Mouse (Mus musculus): Measurements from ENCODE around the gene H2-Oa. TPM values are rescaled to one million over a fixed set of nuclear protein-coding genes. Genes with fewer than 3 reads are reported as not detected.

Gene H2-Oa
- total RNA-seq, 2 experiments from 2014 or later = not detected

- peak; percentile 99 for DNase-seq
Measured at GRCm38 (mm10) chr17:34101604-34102032, 9.5 kb downstream of the H2-Oa start.

- no peak for DNase-seq
Measured at GRCm38 (mm10) chr17:34102831-34103230, 10.7 kb downstream of the H2-Oa start.

DNA sequence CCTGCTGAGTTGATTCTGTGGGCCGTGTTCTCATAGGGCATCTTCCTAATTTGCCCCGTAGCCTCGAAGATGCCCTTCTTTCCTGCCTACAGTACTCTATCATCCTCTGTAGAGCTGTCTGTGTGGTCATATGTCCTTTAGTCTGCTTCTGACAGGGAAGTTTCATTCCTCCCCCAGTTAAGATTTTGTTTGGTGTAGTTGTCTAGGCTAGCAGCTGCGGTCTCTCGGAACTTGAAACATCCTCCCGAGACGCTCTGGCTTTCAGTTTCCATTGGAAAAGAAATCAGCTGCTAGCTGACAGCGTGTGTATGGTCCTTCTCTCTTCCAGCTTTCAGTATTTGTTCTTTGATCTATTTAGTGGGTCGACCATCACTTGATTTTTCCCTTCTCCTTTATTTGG is 12.7 kb downstream of the H2-Oa start:
- no peak for DNase-seq

GRCm38 (mm10) chr17:34106555-34106954 is 14.4 kb downstream of the H2-Oa start:
- DNase-seq = no peak

GRCm38 (mm10) chr17:34107109-34107867 is 15.1 kb downstream of the H2-Oa start:
- no peak for DNase-seq

- DNase-seq = no peak
Measured at GRCm38 (mm10) chr17:34108460-34108859, 16.3 kb downstream of the H2-Oa start.

DNA sequence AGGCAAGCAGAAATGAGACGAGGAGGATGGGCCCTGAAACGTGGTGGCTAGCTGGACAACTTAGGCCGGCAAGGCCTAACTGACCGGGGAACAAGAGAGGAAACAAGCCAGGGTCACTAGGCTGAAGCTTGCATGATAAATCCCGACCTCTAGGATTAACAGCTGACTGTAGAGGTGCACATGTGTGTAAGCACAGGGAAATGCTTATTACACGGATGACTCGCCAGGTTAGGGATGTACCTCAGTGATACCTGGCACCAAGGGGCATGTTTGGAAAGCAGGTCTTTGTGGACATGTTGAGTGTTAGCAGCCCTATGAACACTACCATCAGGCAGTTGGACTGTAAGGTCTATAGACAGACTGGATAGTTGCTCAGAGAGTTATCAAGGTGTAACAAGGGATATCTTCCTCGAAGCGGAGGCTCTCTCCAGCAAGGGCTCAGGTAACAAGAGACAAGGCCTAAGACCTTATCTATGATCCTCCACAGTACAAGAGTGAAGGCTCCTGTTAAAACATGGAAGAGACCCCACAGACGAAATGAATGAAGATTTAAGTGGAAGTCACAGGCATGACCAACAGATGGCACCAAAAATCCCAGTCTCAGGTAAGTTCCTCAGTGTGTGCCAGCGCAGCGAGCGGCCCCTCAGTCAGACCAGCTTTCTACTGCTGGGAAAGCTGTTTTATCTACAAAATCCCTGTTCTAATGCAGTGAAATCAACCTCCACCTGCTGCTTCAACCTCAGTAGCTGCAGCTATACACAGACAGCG is 17.1 kb downstream of the H2-Oa start:
- DNase-seq = no peak

DNA sequence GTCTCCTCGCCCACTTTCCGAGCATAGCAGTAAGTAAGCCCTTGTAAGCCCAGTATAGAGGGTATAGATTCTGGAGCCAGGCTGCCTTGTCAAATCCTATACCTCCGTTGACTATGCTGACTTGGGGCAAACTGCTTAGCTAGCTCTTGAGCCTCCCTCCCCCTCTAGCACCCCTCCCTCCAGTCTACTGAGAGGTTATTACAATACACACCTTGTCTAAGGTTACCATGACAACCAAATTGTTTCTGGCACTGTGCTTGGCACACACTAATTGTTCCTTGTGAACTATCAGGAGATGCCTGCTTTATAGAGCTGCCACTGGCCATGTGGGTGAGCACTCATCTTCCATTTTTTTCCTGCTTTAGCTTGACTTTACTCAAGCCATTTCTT is 17.7 kb downstream of the H2-Oa start:
- no peak for DNase-seq

- no peak for DNase-seq
Measured at GRCm38 (mm10) chr17:34110309-34110708, 18.2 kb downstream of the H2-Oa start.

DNA sequence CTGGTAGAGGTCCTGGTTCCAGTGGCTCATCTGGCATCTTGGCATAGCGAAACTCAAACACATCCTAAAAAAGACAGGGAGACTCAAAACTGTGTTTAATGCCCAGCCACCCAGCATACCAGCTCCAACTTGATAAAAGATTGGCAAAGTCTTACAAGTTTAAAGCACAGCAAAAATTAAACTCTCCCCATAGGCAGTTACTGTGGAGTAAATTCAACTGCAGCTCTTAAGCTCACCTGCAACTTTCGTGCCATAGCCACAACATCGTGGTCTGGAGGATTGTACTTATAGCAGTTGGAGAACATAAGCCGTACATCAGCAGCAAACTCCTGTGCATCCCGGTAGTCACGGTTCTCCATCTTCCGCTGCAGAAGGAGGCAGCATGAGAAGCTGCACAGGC is 22.0 kb downstream of the H2-Oa start:
- DNase-seq = no peak

DNA sequence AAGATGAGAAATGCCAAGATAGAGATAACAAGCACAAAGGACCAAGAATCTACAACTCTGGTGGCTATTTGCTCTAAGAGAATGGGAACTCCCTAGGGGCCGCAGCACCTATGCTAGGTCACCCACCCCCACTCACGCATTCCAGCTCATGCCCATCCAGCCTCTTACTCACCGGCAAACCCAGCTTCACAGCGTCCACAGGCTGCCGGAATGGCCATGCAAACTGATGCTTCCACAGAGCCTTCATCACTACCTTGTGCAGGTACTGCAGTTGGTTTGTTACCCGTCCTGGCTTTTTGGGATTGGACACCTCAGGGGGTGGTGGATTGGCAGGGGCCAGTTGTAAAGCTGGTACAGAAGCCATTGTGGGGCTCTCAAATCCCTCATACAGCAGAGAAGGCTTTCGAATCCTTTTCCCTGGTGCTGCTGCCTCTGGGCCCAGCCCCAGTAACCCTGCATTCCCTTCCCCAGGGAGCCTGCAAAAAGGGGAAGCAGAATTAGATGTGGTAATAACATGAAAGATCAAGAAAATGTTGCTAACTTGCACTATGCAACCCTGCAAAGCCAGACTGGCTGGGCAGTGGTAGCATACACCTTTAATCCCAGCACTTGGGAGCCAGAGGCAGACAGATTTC is 24.7 kb downstream of the H2-Oa start:
- DNase-seq = no peak

- no peak for DNase-seq
Measured at GRCm38 (mm10) chr17:34117421-34118112, 25.4 kb downstream of the H2-Oa start.

DNA sequence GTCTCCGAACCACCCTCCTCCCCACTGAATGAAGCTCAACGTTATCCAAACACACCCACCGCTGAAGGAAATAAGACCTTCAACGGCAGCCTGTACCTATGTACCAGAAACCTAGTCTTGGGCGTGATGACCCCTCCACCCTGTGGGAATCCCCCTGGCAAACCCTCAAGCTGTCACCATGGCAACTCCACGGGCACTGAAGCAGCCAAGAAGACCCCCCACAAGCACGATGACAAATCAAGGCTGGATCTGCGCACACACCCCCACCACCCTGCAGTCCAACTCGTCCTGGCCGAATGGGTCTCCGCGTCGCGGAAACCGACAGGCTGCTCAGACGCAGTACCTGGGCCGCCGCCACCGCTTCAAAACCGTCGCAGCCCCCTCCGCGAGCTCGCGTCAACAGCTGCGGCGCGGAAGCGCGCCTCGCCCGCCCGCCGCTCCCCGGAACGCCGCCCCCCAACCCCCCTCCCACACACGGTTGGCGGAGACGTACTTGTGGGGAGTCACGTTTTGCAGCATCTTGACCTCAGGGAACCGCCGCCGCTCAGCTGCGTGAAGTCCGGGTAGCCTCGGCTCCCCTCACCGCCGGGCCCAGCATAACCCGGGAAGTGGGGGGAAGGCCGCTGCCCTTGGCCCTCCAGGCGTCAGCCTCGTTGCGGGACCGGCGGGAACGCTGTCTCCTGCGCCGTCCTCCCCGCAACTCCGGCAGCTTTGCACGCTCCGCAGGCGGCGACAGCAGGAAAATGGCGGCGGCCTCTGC is 26.2 kb downstream of the H2-Oa start:
- DNase-seq = peak; percentile 55

DNA sequence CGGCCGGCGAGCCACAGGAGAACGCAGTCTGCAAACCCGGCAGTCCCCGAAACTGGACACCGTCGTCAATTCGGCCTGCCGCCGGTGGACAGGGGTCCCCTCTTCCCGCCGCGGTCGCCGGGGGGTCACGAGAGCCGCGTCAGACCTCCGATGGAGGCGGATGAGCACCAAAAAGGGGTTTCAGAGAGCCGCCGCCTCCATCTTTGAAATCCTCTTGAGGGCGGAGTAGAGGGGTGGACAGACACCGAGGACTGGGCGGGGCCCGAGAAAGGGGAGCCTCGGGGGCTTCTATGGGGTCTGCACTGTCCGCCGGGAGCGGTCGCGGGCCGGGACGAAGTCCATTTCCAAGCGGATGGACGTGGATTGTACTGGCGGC is 26.7 kb downstream of the H2-Oa start:
- no peak for DNase-seq

- DNase-seq = peak; percentile 98
Measured at GRCm38 (mm10) chr17:34119249-34120179, 27.4 kb downstream of the H2-Oa start, which contains the start of gene H2-DMa. Gene H2-DMa, plus strand, starts transcription at chr17:34119541.

DNA sequence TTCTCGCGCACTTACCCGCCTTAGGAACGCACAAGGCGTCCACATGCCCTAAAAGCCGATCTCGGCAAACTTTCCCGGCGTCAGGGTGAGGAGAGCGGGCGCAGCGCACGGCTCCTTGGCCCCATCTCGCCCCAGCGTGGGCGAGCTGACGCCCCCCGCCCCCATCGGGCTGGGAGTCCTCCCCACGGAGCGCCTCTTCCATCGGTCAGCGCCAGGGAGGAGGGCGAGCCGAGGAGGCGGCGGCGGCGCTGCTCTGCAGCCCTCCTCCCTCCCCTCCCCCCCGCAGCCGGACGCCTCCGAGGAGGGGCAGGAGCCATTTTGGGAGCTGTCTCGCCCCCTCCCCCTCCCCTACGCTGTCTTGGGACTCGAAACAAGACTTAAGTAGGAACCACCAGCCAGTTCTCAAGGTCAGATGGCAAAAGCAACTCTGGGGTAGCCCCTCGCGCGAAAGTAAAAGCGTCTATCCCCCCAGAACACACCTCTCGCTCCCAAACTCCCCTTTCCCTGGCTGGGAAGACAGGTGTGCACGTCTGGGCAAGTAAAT is 28.1 kb downstream of the H2-Oa start:
- DNase-seq = peak; percentile 90

DNA sequence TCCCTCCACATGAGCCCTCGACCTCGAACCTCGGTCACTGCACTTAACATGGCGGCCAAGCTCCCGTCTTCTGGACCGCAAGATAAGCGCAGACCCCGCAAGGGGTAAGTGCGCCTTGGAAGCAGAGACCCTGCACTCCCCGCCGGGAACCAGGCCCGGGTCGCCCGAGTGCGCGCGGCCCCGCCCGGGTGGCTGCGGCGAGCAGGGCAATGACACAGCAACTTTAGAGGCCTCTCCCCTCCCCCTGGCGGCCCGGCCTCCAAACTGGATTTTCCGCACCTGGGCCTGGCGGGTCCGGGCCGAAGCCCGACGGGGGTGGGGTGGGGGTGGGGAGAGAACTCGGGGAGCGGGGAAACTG is 28.7 kb downstream of the H2-Oa start:
- peak; percentile 87 for DNase-seq

GRCm38 (mm10) chr17:34121172-34121878 is 29.2 kb downstream of the H2-Oa start:
- peak; percentile 79 for DNase-seq

GRCm38 (mm10) chr17:34121879-34122187 is 29.7 kb downstream of the H2-Oa start:
- peak; percentile 69 for DNase-seq
